8 mouse cellular contexts compared by ENCODE assay signal in the genomic region with DNA sequence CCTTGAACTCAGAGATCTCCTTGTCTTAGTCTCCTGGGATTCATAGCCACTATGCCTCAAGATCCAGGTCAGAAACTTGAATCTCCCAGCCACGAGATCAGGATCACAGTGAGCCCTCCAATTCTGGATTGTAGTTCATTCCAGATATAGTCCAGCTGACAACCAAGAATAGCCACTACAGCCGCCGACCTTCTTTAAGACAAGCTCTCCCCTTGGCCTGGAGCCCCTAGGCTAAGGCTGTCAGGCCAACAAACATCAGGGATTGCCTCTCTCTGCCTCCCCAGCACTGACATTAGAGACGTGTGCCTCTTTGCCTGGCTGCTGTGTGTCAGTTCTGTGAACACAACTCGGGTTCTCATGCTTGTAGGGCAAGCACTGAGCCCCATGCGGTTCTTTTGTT. TPM values are rescaled to one million over a fixed set of nuclear protein-coding genes. Genes with fewer than 3 reads are reported as not detected.
DNase-seq lines count a peak whose midpoint lies in the region; ATAC-seq and TF ChIP-seq lines count a peak whose summit lies in the region.

No protein-coding gene starts in this region.

- DNase-seq in heart, adult 11 months: peak; percentile 88
- no peak for DNase-seq in heart, adult 9 months (ENCODE audit: low spot score in 2 of 2)
- DNase-seq in MEL (ENCODE audit: low read depth, low spot score): no peak
- peak; percentile 5 for DNase-seq in gastrocnemius, postnatal 14 days
- DNase-seq in liver, embryonic 11.5 days (ENCODE audit: low spot score): no peak
- no peak for DNase-seq in left cerebral cortex, adult 9 months (ENCODE audit: low spot score in 2 of 2)
- DNase-seq in Muller cell, postnatal 12 days (ENCODE audit: inconsistent ontology term): no peak
- no peak for DNase-seq in adrenal gland, postnatal 25 days

- 86% methylated on average over 6 of the region's 6 CpGs for WGBS in liver, embryonic 11.5 days

- H3K9ac ChIP-seq in MEL (ENCODE audit: control insufficient read depth, low read depth, low read length, poor library complexity, severe bottlenecking): peak overlapping the region; percentile 85
- H3K9ac ChIP-seq in liver, embryonic 11.5 days (ENCODE audit: low read depth, low read length): peak overlapping the region; percentile 92; the same call in 1 of the 2 replicates

- intact Hi-C loops in gastrocnemius, postnatal 14 days (cut with DNase I; ENCODE audit: low total_unique reads): no loop called here

- peak overlapping the region in 1 of 2 experiments; percentile 79; a peak in 1 of 4 replicates for H3K4me3 ChIP-seq in MEL (ENCODE audit: control insufficient read depth in 1 of 2, insufficient read depth in 1 of 2, low read depth in 2 of 2, low read length in 2 of 2)
- peak overlapping the region; percentile 87 for H3K4me3 ChIP-seq in liver, embryonic 11.5 days (ENCODE audit: low read depth, low read length)

- TF ChIP-seq CTCF in MEL (IDR thresholded peaks at IDR 0.05 in 2 of 3, conservative IDR thresholded peaks at IDR 0.05 in 1 of 3; ENCODE audit: control insufficient read depth in 1 of 3, insufficient read depth in 1 of 3, low read depth in 2 of 3, low read length in 3 of 3, poor library complexity in 1 of 3, severe bottlenecking in 1 of 3): no peak

- TF ChIP-seq POLR2A in MEL (IDR thresholded peaks at IDR 0.05; ENCODE audit: control insufficient read depth in 1 of 2, insufficient read depth in 1 of 2, low read depth in 1 of 2, low read length in 2 of 2, poor library complexity in 1 of 2): no peak

- no peaks in the 10 kb centered on the region for H3K9me3 ChIP-seq in MEL (replicated peaks; ENCODE audit: insufficient read depth, low read length)
- H3K9me3 ChIP-seq in liver, embryonic 11.5 days (ENCODE audit: control insufficient read depth, low read length): no peaks in the 10 kb centered on the region

- peaks cover 2 to 13% of the 10 kb centered on the region in 2 experiments; a peak in 3 of 4 replicates for H3K36me3 ChIP-seq in MEL (ENCODE audit: control insufficient read depth in 1 of 2, insufficient read depth in 2 of 2, low read length in 2 of 2)
- H3K36me3 ChIP-seq in liver, embryonic 11.5 days (ENCODE audit: control insufficient read depth, insufficient read depth, low read length): peaks cover 8% of the 10 kb centered on the region; the same call in 1 of the 2 replicates

- H3K4me1 ChIP-seq in MEL (ENCODE audit: control insufficient read depth in 1 of 2, insufficient read depth in 2 of 2, low read length in 2 of 2): peaks cover 0 to 10% of the 10 kb centered on the region in 2 experiments; a peak in 1 of 4 replicates
- peaks cover 7% of the 10 kb centered on the region for H3K4me1 ChIP-seq in liver, embryonic 11.5 days (replicated peaks; ENCODE audit: control insufficient read depth, insufficient read depth, low read length)

- peak overlapping the region; percentile 81 for H3K4me2 ChIP-seq in liver, embryonic 11.5 days

- no peak for ATAC-seq in liver, embryonic 11.5 days (replicated peaks; ENCODE audit: low FRiP score)

- TF ChIP-seq EP300 in MEL (IDR thresholded peaks at IDR 0.05; ENCODE audit: low read depth in 1 of 2, low read length in 2 of 2): no peak

- no peaks in the 10 kb centered on the region for H3K27me3 ChIP-seq in MEL (ENCODE audit: control insufficient read depth in 1 of 2, insufficient read depth in 2 of 2, low read length in 2 of 2)
- H3K27me3 ChIP-seq in liver, embryonic 11.5 days (replicated peaks; ENCODE audit: control insufficient read depth, insufficient read depth, low read length): no peaks in the 10 kb centered on the region

- H3K79me2 ChIP-seq in MEL (ENCODE audit: control insufficient read depth, insufficient read depth, low read length, poor library complexity): peaks cover 31% of the 10 kb centered on the region

- H3K27ac ChIP-seq in MEL (ENCODE audit: control insufficient read depth, low read depth, low read length): no peak overlapping the region
- no peak overlapping the region for H3K27ac ChIP-seq in liver, embryonic 11.5 days (ENCODE audit: low read depth, low read length)

- no peak for TF ChIP-seq RAD21 in MEL (IDR thresholded peaks at IDR 0.05; ENCODE audit: low read depth, low read length)

TF ChIP-seq in MEL, 35 proteins besides CTCF, POLR2A, EP300 and RAD21:
- no peak for TF ChIP-seq CHD1 (IDR thresholded peaks at IDR 0.05; ENCODE audit: low read depth, low read length)
- TF ChIP-seq MEF2A (IDR thresholded peaks at IDR 0.05; ENCODE audit: extremely low read depth, insufficient replicate concordance, low read depth, low read length, poor library complexity, severe bottlenecking): no peak
- no peak for TF ChIP-seq SMC3 (IDR thresholded peaks at IDR 0.05; ENCODE audit: low read depth, low read length)
- no peak for TF ChIP-seq TCF12 (IDR thresholded peaks at IDR 0.05; ENCODE audit: low read depth, low read length)
- no peak for TF ChIP-seq POLR2AphosphoS2 (IDR thresholded peaks at IDR 0.05; ENCODE audit: low read length)
- no peak for TF ChIP-seq ZMIZ1 (IDR thresholded peaks at IDR 0.05; ENCODE audit: low read depth, low read length)
- no peak for TF ChIP-seq E2F4 (IDR thresholded peaks at IDR 0.05; ENCODE audit: borderline replicate concordance, low read depth, low read length)
- no peak for TF ChIP-seq MYB (IDR thresholded peaks at IDR 0.05; ENCODE audit: low read depth, low read length)
- no peak for TF ChIP-seq ZNF384 (IDR thresholded peaks at IDR 0.05; ENCODE audit: low read depth, low read length)
- no peak for TF ChIP-seq USF2 (IDR thresholded peaks at IDR 0.05; ENCODE audit: borderline replicate concordance in 1 of 2, insufficient read depth in 1 of 2, low read depth in 1 of 2, low read length in 2 of 2)
- no peak for TF ChIP-seq USF1 (IDR thresholded peaks at IDR 0.05; ENCODE audit: low read depth, low read length)
- no peak for TF ChIP-seq POLR2AphosphoS5 (IDR thresholded peaks at IDR 0.05; ENCODE audit: borderline replicate concordance, low read depth, low read length)
- TF ChIP-seq NELFE (IDR thresholded peaks at IDR 0.05; ENCODE audit: low read depth, low read length): no peak

RNA-seq across cellular contexts. Expression of a gene that starts 1.1 kb away (rescaled TPM):
- 7.3 and 8.5 TPM in 2 replicates for total RNA-seq in MEL (2012; rRNA removed)
- polyA plus RNA-seq in MEL (2012; ENCODE audit: insufficient read depth in 1 of 2, insufficient read length in 2 of 2, low read depth in 1 of 2, low replicate concordance in 2 of 2, missing spikeins in 1 of 2): 10 to 100 TPM in 1 of 2 experiments, not detected in 1; 13.5 TPM
- 1 to 10 TPM; 6.0 to 6.8 TPM for total RNA-seq in gastrocnemius, postnatal 14 days (2021)
- 29.6 and 33.5 TPM in 2 replicates for polyA plus RNA-seq in liver, embryonic 11.5 days (2014; fragmentation: Nextera tagmentation; extraction: Ambion mirVana)
- 11.4 and 12.3 TPM in 2 replicates for total RNA-seq in adrenal gland, postnatal 25 days (2021)

RNA-seq across cellular contexts. Expression of a gene that starts 1.2 kb away (rescaled TPM):
- total RNA-seq in MEL (2012; rRNA removed): 34.4 and 37.9 TPM in 2 replicates
- polyA plus RNA-seq in MEL (2012; ENCODE audit: insufficient read depth in 1 of 2, insufficient read length in 2 of 2, low read depth in 1 of 2, low replicate concordance in 2 of 2, missing spikeins in 1 of 2): 10 to 100 TPM in 1 of 2 experiments, not detected in 1; 29.3 TPM
- 1 to 10 TPM; 6.6 to 7.5 TPM for total RNA-seq in gastrocnemius, postnatal 14 days (2021)
- 29.2 and 34.0 TPM in 2 replicates for polyA plus RNA-seq in liver, embryonic 11.5 days (2014; fragmentation: Nextera tagmentation; extraction: Ambion mirVana)
- total RNA-seq in adrenal gland, postnatal 25 days (2021): 14.5 and 18.9 TPM in 2 replicates

RNA-seq across cellular contexts. Expression of a gene that starts 39.2 kb away (rescaled TPM):
- total RNA-seq in MEL (2012; rRNA removed): not detected in 2 replicates
- polyA plus RNA-seq in MEL (2012; ENCODE audit: insufficient read depth in 1 of 2, insufficient read length in 2 of 2, low read depth in 1 of 2, low replicate concordance in 2 of 2, missing spikeins in 1 of 2): not detected
- total RNA-seq in gastrocnemius, postnatal 14 days (2021): not detected
- 13.6 and 13.7 TPM in 2 replicates for polyA plus RNA-seq in liver, embryonic 11.5 days (2014; fragmentation: Nextera tagmentation; extraction: Ambion mirVana)
- total RNA-seq in adrenal gland, postnatal 25 days (2021): 7.7 TPM in 1 of 2 replicates, not detected in the other

Comparison
In these comparisons a context has a peak if more than half of its experiments do, and no peak if none do; other contexts are left out.
1. DNase-seq: peak in heart, adult 11 months (single experiment) and gastrocnemius, postnatal 14 days (single experiment); none in heart, adult 9 months (0 of 2), MEL (single experiment), liver, embryonic 11.5 days (single experiment), left cerebral cortex, adult 9 months (0 of 2), Muller cell, postnatal 12 days (single experiment) and adrenal gland, postnatal 25 days (single experiment).